Mouse (Mus musculus) kidney, adult 9 months (tissue): Measurements from ENCODE around the gene Boc.

Source experiments
- DNase-seq: peaks from one replicate; pipeline ENCODE4 v3.0.0; 2022

Boc gene

GRCm38 (mm10) chr16:44558471-44559329 lies at the start of gene Boc:
TSS of gene Boc (minus strand) at chr16:44558897.
- peak; percentile 56 for DNase-seq

- DNase-seq: no peak
These were observed 47.9 kb upstream of the Boc start for GRCm38 (mm10) chr16:44606643-44607042.

- peak; percentile 9 for DNase-seq
These were observed 45.4 kb upstream of the Boc start for GRCm38 (mm10) chr16:44604021-44604616.

- no peak for DNase-seq
These were observed 43.5 kb upstream of the Boc start for GRCm38 (mm10) chr16:44601999-44602794.

- DNase-seq: no peak
These were observed 42.5 kb upstream of the Boc start for GRCm38 (mm10) chr16:44601182-44601581.

- no peak for DNase-seq
These were observed 38.6 kb upstream of the Boc start for GRCm38 (mm10) chr16:44597106-44597806.

- no peak for DNase-seq
These were observed 30.8 kb upstream of the Boc start for GRCm38 (mm10) chr16:44589506-44589905.

- DNase-seq: no peak
These were observed 20.8 kb upstream of the Boc start for GRCm38 (mm10) chr16:44579421-44580024.

- DNase-seq: no peak
These were observed 19.9 kb upstream of the Boc start for GRCm38 (mm10) chr16:44578551-44578950.

- DNase-seq: no peak
These were observed 9.4 kb upstream of the Boc start for GRCm38 (mm10) chr16:44568056-44568455.

GRCm38 (mm10) chr16:44565328-44566210 lies 6.9 kb upstream of the Boc start:
- DNase-seq: no peak

- DNase-seq: no peak
These were observed 5.7 kb upstream of the Boc start for GRCm38 (mm10) chr16:44564359-44564758.

- no peak for DNase-seq
These were observed 3.4 kb upstream of the Boc start for GRCm38 (mm10) chr16:44562061-44562460.

GRCm38 (mm10) chr16:44560214-44560613 lies 1.5 kb upstream of the Boc start:
- DNase-seq: no peak

- no peak for DNase-seq
These were observed 616 bp upstream of the Boc start for GRCm38 (mm10) chr16:44559330-44559695.

GRCm38 (mm10) chr16:44557661-44558470 lies 831 bp downstream of the Boc start:
- peak; percentile 60 for DNase-seq

- DNase-seq: no peak
These were observed 1.6 kb downstream of the Boc start for GRCm38 (mm10) chr16:44557084-44557483.

GRCm38 (mm10) chr16:44555791-44556709 lies 2.6 kb downstream of the Boc start:
- DNase-seq: peak; percentile 37

- no peak for DNase-seq
These were observed 4.8 kb downstream of the Boc start for GRCm38 (mm10) chr16:44553861-44554260.
